Mouse (Mus musculus): Measurements from ENCODE around the gene D5Ertd579e.

D5Ertd579e gene

GRCm38 (mm10) chr5:36601492-36601891, 94.3 kb downstream of the D5Ertd579e start:
- DNase-seq: no peak

- no peak for DNase-seq
Measured at GRCm38 (mm10) chr5:36598883-36599282, 96.9 kb downstream of the D5Ertd579e start.

GRCm38 (mm10) chr5:36597653-36598052, 98.2 kb downstream of the D5Ertd579e start:
- no peak for DNase-seq

- DNase-seq: no peak
Measured at GRCm38 (mm10) chr5:36596225-36596624, 99.6 kb downstream of the D5Ertd579e start.

- no peak for DNase-seq
Measured at GRCm38 (mm10) chr5:36595115-36595514, 100.7 kb downstream of the D5Ertd579e start.

- no peak for DNase-seq
Measured at GRCm38 (mm10) chr5:36594344-36594743, 101.5 kb downstream of the D5Ertd579e start.

- DNase-seq: no peak
Measured at GRCm38 (mm10) chr5:36593176-36593575, 102.6 kb downstream of the D5Ertd579e start, which contains the start of gene Tbc1d14. Gene Tbc1d14, minus strand, starts transcription at chr5:36593276.

GRCm38 (mm10) chr5:36590499-36590920, 105.3 kb downstream of the D5Ertd579e start:
- DNase-seq: no peak

GRCm38 (mm10) chr5:36584299-36584698, 111.5 kb downstream of the D5Ertd579e start:
- no peak for DNase-seq

- peak; percentile 100 for DNase-seq
Measured at GRCm38 (mm10) chr5:36581924-36582642, 113.7 kb downstream of the D5Ertd579e start.

GRCm38 (mm10) chr5:36581259-36581923, 114.4 kb downstream of the D5Ertd579e start:
- DNase-seq: no peak

- no peak for DNase-seq
Measured at GRCm38 (mm10) chr5:36579967-36580366, 115.9 kb downstream of the D5Ertd579e start.

- no peak for DNase-seq
Measured at GRCm38 (mm10) chr5:36578982-36579381, 116.8 kb downstream of the D5Ertd579e start.

- no peak for DNase-seq
Measured at GRCm38 (mm10) chr5:36576457-36576856, 119.4 kb downstream of the D5Ertd579e start.

GRCm38 (mm10) chr5:36575745-36576144, 120.1 kb downstream of the D5Ertd579e start:
- peak; percentile 45 for DNase-seq

GRCm38 (mm10) chr5:36575227-36575626, 120.6 kb downstream of the D5Ertd579e start:
- peak; percentile 88 for DNase-seq

- DNase-seq: peak; percentile 55
Measured at GRCm38 (mm10) chr5:36574147-36574870, 121.5 kb downstream of the D5Ertd579e start.

- no peak for DNase-seq
Measured at GRCm38 (mm10) chr5:36573354-36573753, 122.5 kb downstream of the D5Ertd579e start.

- DNase-seq: no peak
Measured at GRCm38 (mm10) chr5:36571371-36571770, 124.5 kb downstream of the D5Ertd579e start.

- DNase-seq: peak; percentile 53
Measured at GRCm38 (mm10) chr5:36570546-36571245, 125.1 kb downstream of the D5Ertd579e start.

- no peak for DNase-seq
Measured at GRCm38 (mm10) chr5:36570098-36570497, 125.7 kb downstream of the D5Ertd579e start.

GRCm38 (mm10) chr5:36568118-36568517, 127.7 kb downstream of the D5Ertd579e start:
- DNase-seq: peak; percentile 77

- peak; percentile 42 for DNase-seq
Measured at GRCm38 (mm10) chr5:36567627-36568026, 128.2 kb downstream of the D5Ertd579e start.
